Mouse (Mus musculus): Measurements from ENCODE around the gene Mrm1.

Mrm1 gene

DNA sequence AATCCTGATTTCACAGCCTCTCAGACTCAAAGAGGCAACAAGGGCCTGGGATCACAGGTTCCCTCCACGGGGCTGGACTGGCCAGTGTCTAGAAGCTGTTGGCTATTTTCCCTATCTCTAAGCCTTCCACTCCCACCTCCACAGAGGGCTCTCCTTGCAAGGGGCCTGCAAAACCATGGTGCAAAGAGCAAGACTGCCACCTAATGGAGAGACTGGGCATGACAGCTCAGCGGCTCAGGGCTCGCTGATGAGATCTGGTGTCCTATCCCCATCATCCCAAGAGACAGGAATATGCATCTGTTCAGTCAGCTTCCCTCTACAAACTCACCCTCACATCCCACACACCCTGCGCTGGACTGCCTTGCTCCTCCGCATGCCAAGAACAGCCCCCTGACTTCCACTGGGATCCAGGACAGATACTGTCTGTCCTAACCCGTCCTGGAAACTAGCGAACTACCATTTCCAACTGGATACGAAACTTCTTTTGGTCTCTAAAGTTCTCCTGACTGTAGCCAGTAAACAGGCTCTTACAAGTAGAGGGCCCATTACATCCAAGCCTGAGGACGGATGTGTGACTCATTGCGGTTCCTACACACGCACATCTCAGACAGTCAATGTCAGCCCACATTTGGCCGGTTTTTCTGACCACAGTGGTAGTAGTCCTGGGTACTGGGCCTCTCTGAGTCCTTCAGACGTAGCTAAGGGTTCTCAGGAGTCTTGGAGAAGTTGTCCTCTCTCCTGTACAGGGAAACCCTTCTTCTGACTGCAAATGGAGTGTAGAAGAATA lies 5.4 kb downstream of the Mrm1 start:
- DNase-seq (ENCODE audit: low read depth, low spot score), result no peak

DNA sequence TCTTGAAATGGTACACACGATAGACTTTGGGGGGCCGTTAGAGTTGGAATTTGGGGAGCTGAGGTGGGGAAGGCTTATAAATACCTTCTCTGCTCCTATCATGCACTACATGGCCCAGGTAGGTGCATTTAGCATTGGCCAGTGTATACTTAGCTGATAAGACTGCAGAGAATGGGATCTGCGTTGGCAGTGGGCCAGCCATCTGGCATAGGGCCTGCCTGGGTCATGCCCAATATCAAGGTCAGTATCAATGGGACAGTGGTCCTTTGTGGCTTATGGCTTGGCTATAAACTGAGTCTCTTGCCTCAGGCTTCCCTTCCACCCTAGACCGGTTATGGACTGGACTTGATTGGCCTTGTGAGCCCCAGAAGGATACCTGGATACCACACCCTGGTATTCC lies 14.9 kb downstream of the Mrm1 start:
- no peak for DNase-seq (ENCODE audit: low read depth, low spot score)

DNA sequence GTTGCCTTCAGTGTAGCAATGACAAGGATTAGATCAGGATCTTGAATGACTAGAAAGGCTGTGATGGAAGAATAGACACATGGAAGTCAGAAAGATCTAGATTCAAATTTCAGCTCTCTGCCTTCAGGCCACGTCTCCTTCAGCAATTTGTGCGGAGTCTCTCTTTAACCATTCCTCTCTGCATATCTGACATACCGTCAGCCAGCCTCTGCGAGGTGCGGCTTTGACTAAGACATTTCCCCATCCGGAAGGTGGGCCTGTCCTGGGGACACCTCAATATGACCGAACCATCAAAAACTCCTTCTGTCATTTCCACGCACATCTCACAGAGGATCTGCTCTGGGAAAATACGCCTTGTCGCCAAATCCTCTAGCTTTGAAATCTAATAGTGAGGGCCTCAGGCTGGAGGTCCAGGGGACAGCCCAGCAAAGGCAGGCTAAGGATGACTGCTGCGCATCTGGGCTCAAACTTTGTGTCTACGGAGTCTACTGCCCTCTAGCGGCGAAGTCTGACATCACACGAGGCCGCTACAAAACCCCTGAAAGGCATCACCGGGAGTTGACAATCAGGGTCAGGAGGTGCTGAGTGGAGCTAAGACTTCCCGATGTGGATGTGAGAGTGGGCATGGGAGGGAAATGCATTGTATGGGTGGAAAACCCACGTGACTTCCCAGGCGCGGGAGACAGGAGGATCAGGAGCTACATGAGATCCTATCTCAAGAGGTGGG lies 21.5 kb downstream of the Mrm1 start:
- peak; percentile 50 for DNase-seq (ENCODE audit: low read depth, low spot score)

DNA sequence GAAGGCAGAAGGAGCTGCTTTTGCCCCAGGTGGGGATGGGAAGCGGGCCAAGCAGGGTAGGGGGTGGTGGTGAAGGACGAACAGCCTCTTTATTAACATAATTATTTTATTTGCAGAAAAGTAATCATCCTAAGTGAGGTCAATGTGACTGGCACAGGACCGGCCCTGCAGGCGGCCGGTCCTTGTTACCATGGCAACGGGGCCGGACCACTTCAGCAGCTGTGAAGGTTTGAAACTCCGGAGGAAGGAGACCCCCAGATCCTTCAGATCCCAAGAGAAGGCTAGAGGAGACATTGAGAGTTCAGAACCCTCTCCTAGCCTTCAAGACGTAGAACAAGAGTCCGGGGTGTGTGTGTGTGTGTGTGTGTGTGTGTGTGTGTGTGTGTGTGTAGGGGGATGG lies 22.3 kb downstream of the Mrm1 start:
- DNase-seq (ENCODE audit: low read depth, low spot score), result no peak

DNA sequence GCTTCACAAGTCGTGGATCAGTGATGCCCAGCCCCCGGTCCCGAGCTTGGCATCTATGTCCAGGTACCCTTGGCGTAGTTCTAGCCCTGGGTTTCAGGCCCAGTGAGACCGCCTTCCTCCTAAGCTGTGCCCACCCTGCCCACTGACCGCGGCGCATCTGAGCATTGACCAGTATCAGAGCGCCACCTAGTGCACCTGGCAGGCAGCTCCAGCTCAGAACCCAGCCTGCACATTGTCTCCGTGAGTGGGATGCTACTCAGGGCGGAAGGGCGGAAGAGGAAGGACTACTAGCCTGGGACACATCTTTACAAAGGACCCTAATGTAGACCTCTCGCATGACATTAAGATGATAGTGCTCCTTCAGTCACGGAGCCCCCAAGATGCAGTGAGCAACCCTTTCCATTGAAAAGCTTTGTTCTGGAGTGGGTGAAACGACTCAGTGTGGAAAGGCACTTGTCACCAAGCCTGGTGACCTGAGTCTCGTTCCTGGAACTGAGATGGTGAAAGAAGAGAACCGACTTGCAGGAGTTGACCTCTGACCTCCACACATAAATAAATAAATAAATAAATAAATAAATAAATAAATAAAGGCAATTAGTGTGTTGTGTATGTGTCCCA lies 24.7 kb downstream of the Mrm1 start:
- DNase-seq (ENCODE audit: low read depth, low spot score), result no peak

DNA sequence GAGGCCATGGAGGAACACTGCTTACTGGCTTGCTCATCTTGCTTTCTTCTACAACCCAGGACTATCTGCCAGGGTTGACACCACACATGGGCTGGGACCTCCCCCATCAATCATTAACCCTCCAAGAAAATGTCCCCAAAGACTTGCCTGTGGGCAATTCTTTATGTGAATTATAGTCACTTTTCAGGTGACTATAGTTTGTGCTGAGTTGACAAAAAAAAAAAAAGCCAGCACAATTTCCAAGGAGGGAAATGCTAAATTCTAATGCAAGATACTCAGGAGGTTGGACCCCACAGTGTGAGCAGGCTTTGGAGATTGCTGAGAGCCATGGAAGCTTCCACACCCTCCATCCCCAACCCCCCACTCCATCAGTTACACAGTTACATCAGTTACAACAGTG lies 25.8 kb downstream of the Mrm1 start:
- no peak for DNase-seq (ENCODE audit: low read depth, low spot score)

DNA sequence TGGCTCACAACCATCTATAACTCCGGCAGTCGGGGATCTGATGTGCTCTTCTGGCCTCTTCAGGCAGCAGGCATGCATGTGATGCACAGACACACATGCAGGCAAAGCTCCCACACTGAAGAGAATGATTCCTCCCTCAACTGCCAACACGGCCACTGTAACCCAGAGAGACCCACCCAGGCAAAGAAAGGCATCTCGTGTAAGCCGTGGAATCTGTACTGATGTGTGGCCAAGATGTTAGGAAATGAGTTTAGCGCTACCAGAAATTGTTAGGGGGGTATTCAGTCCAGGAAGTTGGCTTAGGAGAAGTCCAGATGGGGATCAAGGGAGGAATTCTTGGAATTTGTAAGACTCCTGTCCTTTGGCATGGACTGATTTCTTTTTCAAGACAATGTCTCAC lies 28.9 kb downstream of the Mrm1 start:
- no peak for DNase-seq (ENCODE audit: low read depth, low spot score)

DNA sequence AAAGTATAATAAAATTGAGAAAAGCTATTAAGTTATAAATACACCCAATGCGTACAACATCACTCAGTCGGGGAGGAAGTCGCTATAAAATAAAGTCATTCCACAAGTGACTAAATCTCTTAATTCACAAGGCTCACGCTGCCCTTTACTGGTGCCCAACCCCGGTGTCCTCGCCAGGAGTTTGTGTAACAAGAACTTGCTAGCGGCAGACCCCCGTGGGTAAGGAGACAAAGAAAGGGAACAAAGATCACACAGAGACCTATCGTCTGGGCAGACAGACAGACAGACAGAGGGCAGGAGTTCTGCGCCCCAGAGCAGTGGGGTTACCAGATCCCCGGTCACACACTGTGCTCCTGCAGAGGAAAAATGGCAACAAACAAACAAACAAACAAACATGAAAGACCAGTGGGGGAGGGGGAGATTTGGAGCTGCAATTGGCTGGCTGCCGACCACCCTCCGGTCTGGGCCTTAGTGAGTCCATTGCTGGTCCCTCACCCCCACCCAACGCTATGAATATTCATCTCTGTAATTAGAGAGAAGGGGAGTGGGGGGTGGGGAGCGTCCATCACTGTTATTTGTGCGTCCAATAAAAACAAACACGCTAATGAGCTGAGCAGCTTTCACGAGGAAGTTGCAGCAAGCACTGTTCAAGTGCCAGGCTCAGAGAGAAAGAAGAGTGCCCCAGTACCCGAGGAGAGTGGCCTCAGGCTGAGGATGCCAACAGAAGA lies 39.0 kb downstream of the Mrm1 start:
- no peak for DNase-seq (ENCODE audit: low read depth, low spot score)

DNA sequence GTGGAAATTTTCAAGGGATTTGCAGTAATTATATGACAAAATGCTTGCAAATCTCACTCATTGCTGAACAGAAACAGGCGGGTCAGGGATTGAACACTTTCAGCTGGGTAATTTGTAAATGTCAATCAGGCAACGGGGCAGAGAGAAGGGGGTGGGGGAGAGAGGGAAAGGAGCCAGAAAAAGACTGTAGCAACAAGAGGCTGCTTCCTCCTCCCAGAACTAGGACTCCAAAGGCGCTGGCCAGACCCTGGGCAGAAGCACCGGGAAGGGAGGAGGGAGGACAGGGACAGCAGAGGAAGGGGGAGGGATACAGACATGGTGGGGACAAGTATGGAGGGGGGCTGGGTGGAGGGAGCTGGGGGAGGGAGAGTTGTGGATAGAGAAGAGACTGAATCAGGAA lies 43.8 kb downstream of the Mrm1 start:
- no peak for DNase-seq (ENCODE audit: low read depth, low spot score)

DNA sequence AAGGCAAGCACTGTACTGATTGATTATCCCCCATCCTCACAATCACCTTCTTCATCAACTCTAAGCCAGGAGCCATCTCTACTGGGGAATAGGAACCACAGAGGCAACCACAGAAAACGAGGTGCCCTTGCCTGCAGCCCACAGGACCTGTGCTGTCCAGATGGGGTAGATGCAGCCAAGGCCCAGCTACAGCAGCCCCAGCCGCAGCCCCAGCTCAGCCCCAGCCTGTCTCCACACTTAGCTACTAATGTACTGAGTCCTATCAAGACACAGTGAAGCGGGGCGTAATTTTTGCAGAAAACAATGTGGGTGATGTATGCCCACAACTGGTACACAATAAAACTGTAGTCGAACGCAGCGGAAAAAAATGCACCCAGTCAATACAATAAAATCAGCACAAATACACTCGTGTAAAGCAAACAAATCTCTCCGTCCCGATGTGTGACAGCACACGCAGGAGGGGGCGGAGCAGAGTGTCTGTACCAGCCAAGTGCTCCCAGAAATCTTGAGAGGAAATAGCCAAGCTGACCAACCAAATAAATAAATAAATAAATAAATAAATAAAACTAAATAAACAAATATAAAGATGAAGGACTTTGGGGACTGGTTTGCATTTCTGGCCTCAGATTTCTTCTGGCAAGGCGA lies 44.3 kb downstream of the Mrm1 start:
- no peak for DNase-seq (ENCODE audit: low read depth, low spot score)

DNA sequence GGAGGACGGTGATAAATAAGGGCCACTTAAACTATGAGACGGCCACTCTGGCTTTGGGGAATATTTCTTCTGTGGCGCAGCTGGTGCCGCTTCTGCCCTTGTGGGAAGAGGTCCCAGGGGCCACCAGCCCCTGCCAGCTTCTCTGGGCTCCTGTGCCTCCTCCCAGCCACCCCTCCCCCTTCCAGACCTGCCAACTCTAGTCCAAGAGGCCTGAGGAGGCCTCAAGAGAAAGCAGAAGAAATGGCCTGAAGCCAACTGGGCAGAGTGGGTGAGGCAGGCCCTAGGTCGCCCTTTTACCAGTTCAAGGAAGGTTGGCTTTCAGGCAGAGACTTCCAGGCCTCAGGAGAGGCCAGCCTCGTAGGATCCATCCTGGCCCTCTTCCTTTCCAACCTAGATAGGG lies 51.4 kb downstream of the Mrm1 start:
- no peak for DNase-seq (ENCODE audit: low read depth, low spot score)

DNA sequence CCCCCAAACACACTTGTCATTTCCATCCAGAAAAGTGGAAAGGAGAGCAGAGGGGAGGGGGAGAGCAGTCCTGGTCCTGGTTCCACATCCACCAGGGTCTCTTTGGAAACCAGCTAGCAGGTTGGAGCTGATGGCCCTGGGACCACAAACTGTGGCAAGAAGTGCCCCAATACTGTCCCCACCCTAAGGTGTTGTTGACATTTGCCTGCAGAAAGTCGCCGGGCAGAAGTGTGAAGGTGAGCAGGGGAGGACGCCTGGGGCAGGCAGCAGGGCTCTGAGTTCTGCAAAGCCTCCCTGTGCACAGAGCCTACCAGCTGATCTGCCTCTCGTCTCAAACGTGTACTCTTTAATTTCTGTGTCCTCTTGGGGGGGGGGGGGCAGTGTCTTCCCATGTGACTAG lies 54.2 kb downstream of the Mrm1 start:
- no peak for DNase-seq (ENCODE audit: low read depth, low spot score)

DNA sequence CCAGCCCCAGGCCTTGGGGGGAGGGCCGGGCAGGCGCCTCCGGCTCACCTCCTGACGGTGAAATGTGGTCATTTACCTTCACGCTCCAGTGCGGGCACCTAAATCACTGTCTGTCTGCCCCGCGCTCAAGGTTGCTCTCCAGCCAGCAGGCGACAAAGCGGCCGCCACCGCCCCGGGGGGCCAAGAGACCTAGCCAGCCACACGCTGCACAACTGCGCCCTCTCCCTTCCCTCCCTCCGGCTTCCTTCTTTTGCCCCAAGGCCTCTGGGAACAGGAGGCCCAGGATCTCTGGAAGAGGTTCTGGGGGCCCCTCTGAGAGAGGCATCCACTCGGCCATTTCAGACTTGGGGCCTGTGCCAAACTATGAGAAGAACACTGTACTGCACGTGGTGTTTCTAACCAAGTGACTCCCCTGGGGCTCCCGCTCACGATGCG lies 54.8 kb downstream of the Mrm1 start:
- DNase-seq (ENCODE audit: low read depth, low spot score), result no peak

DNA sequence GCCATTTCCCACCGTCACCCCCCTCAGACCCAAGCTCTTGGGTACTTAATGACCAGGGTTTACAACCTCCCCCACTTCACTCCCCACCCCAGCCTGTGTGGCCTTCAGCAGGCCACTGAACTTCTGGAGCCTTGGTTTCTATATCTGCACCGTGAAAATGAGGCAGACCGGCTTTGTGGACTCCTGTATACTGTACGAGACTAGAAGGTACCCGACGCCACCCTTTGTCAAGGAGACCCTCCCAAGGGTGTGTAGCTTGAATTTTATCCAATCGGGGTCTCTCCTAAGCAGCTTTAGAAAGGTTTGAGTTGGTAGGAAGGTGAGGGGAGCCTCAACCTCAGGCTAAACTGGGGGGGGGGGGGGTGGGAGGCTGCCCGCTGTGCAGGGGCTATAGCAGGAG lies 55.2 kb downstream of the Mrm1 start:
- no peak for DNase-seq (ENCODE audit: low read depth, low spot score)
